Mouse (Mus musculus) mature B cell (primary cell): ENCODE data around the gene Arhgap23.

Source experiments
- in situ Hi-C: fragments of 300-500 bp; cut with MboI; formaldehyde crosslinking; loops from 2 replicates; pipeline ENCODE4 v1.14.3; 2019

The Arhgap23 gene

GRCm38 (mm10) chr11:97406094-97406951 lies 9.0 kb upstream of the Arhgap23 start:
- in situ Hi-C loops = no loop called here

GRCm38 (mm10) chr11:97407456-97407855 lies 7.9 kb upstream of the Arhgap23 start:
- in situ Hi-C loops = no loop called here

- in situ Hi-C loops = no loop called here
These were observed 7.2 kb upstream of the Arhgap23 start for GRCm38 (mm10) chr11:97408171-97408570.

GRCm38 (mm10) chr11:97410958-97411357 lies 4.4 kb upstream of the Arhgap23 start:
- in situ Hi-C loops = no loop called here

GRCm38 (mm10) chr11:97412117-97412516 lies 3.2 kb upstream of the Arhgap23 start:
- in situ Hi-C loops = no loop called here

GRCm38 (mm10) chr11:97412808-97413347 lies 2.5 kb upstream of the Arhgap23 start:
- in situ Hi-C loops = no loop called here

GRCm38 (mm10) chr11:97415712-97416636 lies 641 bp downstream of the Arhgap23 start:
- in situ Hi-C loops = no loop called here

GRCm38 (mm10) chr11:97416637-97417035 lies 1.3 kb downstream of the Arhgap23 start:
- in situ Hi-C loops = no loop called here

- in situ Hi-C loops = no loop called here
These were observed 3.7 kb downstream of the Arhgap23 start for GRCm38 (mm10) chr11:97418834-97419539.

- in situ Hi-C loops = no loop called here
These were observed 4.2 kb downstream of the Arhgap23 start for GRCm38 (mm10) chr11:97419540-97419900.

- in situ Hi-C loops = no loop called here
These were observed 7.2 kb downstream of the Arhgap23 start for GRCm38 (mm10) chr11:97422507-97422906.

- in situ Hi-C loops = no loop called here
These were observed 8.9 kb downstream of the Arhgap23 start for GRCm38 (mm10) chr11:97424092-97424692.

GRCm38 (mm10) chr11:97424802-97425201 lies 9.5 kb downstream of the Arhgap23 start:
- in situ Hi-C loops = loop anchor here (5.0 kb wide), 1 partner anchor 47 kb away; no protein-coding TSS in a partner anchor

- in situ Hi-C loops = loop anchor here (5.0 kb wide), 1 partner anchor 44 kb away; no protein-coding TSS in a partner anchor
These were observed 12.7 kb downstream of the Arhgap23 start for GRCm38 (mm10) chr11:97427794-97428725.

- in situ Hi-C loops = loop anchor here (5.0 kb wide), 1 partner anchor 44 kb away; no protein-coding TSS in a partner anchor
These were observed 13.4 kb downstream of the Arhgap23 start for GRCm38 (mm10) chr11:97428726-97429077.

- in situ Hi-C loops = loop anchor here (5.0 kb wide), 1 partner anchor 43 kb away; no protein-coding TSS in a partner anchor
These were observed 14.3 kb downstream of the Arhgap23 start for GRCm38 (mm10) chr11:97429615-97430014.

GRCm38 (mm10) chr11:97432015-97432414 lies 16.7 kb downstream of the Arhgap23 start:
- in situ Hi-C loops = no loop called here

- in situ Hi-C loops = no loop called here
These were observed 17.7 kb downstream of the Arhgap23 start for GRCm38 (mm10) chr11:97432983-97433539.

GRCm38 (mm10) chr11:97434121-97434520 lies 18.8 kb downstream of the Arhgap23 start:
- in situ Hi-C loops = no loop called here
